16 mouse cellular contexts compared by ENCODE assay signal in genomic region chr2:129254076-129254475, GRCm38 (mm10). TPM values are rescaled to one million over a fixed set of nuclear protein-coding genes. Genes with fewer than 3 reads are reported as not detected.
"Had no signal": no experiment of that assay in that cellular context is flagged by ENCODE, and none has a peak within 500 bp of the region (broad histone marks: within the 10 kb centered on the region; RNA-seq: fewer than 3 reads in every experiment).

No protein-coding gene starts in this region.

- H3K9me3 ChIP-seq: neural tube, embryonic 15.5 days; stomach, embryonic 15.5 days had no signal

- H3K4me3 ChIP-seq: neural tube, embryonic 15.5 days; stomach, embryonic 15.5 days had no signal

- H3K27ac ChIP-seq: neural tube, embryonic 15.5 days; stomach, embryonic 15.5 days; stomach, postnatal 0 days had no signal

- H3K9ac ChIP-seq: neural tube, embryonic 15.5 days; stomach, embryonic 15.5 days had no signal

- H3K27me3 ChIP-seq: neural tube, embryonic 15.5 days; stomach, embryonic 15.5 days had no signal

- H3K4me2 ChIP-seq: neural tube, embryonic 15.5 days; stomach, embryonic 15.5 days had no signal

- DNase-seq: right cerebral cortex, adult 18-20 months; right cerebral cortex, postnatal 14 days; right cerebral cortex, postnatal 25 days; right cerebral cortex, postnatal 4 days; spleen, adult 18-20 months; thymus, adult 18-20 months; thymus, adult 2 months; thymus, postnatal 14 days; thymus, postnatal 25 days; thymus, postnatal 36 days; thymus, postnatal 4 days had no signal

- H3K36me3 ChIP-seq: neural tube, embryonic 15.5 days; stomach, embryonic 15.5 days had no signal

RNA-seq across cellular contexts. Expression of gene Il1a, which starts 55.7 kb away (rescaled TPM):
- polyA plus RNA-seq: stomach, embryonic 14.5 days; urinary bladder, adult 2 months had no signal
